Mouse (Mus musculus) CD4-positive, CD25-positive, alpha-beta regulatory T cell, adult 2 months (primary cell): ENCODE measurements around the gene B230219D22Rik.
A peak's percentile ranks its signal among the peaks of the same experiment; 100 is the strongest.
"Not testable (repeated sequence)": the region's sequence is repeated elsewhere in the genome, so short reads cannot be mapped to it uniquely, and the experiment has no call there.

ENCODE experiments used
- DNase-seq: peaks from one replicate; pipeline ENCODE4 v3.0.0-alpha.2; 2012; ENCODE audit warnings: low read depth, low spot score

Gene B230219D22Rik

GRCm38 (mm10) chr13:55692535-55693242 is at the start of gene B230219D22Rik:
B230219D22Rik (plus strand) TSS chr13:55693124.
- DNase-seq = peak; percentile 95

DNA sequence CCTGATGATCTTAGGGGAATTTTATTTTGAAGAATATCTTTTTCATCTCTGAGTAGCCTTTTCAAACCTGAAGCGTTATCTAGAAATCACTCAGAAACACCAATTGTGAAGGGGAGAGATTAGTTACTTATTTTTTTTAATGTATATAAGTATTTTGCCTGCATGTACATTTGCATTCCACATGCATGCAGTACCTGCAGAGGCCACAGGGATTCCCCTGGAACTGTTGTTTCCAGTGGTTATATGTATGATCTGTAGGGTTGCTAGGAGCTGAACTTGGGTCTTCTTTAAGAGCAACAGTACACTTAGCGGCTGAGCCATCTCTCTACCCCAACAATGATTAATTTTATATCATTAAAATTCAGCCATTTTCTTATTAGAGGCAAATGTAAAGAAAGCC is 48.4 kb upstream of the B230219D22Rik start:
- peak; percentile 71 for DNase-seq

- DNase-seq = peak; percentile 31
Measured at GRCm38 (mm10) chr13:55650098-55650497, 42.8 kb upstream of the B230219D22Rik start.

- DNase-seq = no peak
Measured at GRCm38 (mm10) chr13:55650980-55651379, 41.9 kb upstream of the B230219D22Rik start.

DNA sequence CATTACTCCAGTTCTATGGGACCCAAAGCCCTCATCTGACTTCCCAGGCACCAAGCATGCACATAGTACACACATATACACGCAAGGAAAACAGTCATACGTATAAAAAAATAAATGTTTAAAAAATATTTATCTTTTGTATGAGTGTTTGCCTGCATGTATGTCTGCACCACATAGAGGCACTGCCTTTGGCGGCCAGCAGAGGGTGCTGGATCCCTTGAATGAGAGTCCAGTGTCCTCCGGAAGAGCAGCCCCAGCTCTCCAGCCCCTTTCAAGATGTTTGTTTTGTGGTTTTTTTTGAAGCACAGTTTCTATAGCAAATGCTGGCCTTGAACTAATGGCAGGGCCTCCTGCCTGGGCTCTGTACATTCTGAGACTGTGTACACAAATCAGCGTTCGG is 24.4 kb upstream of the B230219D22Rik start:
- peak; percentile 63 for DNase-seq

DNA sequence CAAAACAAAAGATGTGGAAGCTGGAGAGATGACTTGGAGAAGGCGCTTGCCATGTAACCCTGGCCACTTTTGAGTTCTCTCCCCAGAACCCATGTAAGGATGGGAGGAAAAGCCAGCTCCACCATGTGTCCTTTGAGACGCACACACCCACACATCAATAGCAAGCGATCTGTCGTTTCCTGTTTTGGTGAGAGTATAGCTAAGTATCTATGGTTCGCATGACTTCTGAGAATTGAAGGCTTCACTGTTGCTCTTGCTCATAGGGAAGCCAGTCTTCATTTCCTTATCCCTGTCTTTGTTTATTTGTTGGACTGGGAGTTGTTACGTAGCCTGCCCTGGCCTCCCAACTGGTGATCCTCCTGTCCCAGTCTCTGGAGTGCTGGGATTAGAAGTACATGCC is 20.2 kb upstream of the B230219D22Rik start:
- DNase-seq = peak; percentile 64

DNA sequence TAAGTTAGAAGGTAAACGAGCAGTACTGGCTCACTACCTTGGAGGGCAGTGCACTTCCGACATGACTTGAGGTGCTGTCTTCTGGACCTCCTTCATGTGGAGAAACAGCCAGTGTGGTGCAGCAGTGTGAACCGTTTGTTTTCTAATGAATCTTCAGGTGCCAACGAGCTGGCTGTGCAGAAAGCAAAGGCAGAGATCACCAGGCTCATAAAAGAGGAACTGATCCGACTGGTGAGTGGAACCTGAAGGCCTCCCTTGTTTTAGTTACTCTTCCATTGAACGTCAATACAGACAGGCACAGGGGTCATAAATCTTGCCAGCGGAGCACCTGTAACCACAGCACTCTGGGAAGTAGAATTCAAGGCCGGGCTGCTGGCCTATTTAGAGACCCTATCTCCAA is 15.6 kb upstream of the B230219D22Rik start:
- no peak for DNase-seq

DNA sequence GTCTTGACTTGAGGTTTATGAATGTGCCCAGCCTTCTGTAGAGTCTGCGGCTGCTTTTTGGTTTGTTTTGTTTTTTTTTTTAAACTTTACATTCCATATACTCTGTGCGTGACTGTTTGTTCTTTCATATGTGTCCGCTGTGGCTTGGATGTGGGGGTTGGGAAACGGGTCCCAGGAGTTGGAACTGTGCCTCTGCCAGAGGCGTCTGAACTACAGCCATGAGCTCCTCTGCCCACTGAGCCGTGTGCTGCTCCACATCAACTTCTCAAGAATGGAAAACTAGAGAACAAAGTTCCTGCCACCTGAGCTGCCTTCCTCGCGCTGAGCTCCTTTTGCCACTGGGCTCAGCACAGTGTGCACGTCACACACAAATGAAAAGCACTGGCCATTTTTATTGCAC is 10.7 kb upstream of the B230219D22Rik start:
- no peak for DNase-seq

- no peak for DNase-seq
Measured at GRCm38 (mm10) chr13:55683581-55683980, 9.3 kb upstream of the B230219D22Rik start.

DNA sequence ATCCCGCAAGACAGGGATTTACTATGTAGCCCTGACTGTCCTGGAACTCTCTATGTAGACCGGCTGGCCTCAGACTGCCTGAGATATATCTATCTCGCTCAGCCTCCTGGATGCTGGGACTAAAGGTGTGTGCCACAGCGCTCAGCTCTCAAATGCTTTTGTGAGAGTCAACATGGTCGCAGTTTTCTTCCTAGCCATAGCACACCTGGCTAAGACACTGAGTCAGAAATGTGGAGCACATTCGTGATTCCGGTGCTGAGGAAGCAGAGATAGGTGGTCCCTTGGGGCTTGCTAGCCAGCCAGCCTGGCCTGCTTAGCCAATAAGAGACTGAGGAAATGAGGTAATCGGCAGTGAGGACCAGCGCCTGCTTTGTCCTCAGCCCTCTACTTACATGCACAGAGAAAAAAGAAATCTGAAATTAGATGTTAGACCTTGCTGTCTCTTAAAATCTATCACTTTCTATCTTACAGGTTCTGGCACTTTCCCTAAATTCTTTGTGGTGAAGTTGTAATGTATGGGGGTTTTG is 6.8 kb upstream of the B230219D22Rik start:
- no peak for DNase-seq

- DNase-seq = no peak
Measured at GRCm38 (mm10) chr13:55687927-55688602, 4.9 kb upstream of the B230219D22Rik start.

DNA sequence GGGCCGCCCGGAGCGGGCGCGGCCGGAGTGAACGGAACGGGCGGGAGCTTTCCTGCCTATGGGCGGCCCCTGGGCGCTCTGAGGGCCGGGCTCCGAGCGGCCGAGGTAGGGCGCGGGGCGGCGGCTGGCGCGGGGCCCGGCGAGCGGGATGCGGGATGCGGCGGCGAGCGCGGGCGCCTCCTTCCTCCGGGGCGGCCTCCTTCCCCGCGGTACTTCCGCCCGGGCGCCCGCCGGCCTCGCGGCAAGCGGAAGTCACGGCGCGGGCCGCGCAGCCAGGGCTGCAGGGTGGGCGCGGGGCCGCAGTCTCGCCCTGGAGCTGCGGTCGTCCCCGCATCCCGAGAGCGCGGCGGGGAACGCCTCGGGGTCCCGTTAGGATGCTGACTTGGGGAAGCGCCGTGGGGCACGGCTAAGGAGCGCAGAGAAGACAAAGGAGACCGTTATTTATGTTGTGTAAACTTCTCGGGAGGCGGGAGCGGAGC is 358 bp downstream of the B230219D22Rik start:
- peak; percentile 72 for DNase-seq

- DNase-seq = no peak
Measured at GRCm38 (mm10) chr13:55694110-55694509, 1.2 kb downstream of the B230219D22Rik start.

DNA sequence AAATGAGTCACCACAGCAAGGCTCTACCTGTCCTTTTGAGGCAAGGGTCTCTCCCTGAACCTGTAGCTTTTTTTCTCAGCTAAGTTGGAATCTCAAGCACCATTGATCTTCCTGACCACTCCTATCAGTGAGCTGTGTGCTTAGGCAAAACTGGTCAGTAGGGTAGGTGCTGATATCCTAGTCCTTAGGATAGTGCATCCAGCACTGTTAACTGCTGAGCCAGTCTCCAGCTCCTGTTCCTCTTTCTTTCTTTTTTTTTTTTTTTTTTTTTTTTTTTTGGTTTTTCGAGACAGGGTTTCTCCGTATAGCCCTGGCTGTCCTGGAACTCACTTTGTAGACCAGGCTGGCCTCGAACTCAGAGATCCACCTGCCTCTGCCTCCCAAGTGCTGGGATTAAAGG is 3.1 kb downstream of the B230219D22Rik start:
- DNase-seq = not testable (repeated sequence)

DNA sequence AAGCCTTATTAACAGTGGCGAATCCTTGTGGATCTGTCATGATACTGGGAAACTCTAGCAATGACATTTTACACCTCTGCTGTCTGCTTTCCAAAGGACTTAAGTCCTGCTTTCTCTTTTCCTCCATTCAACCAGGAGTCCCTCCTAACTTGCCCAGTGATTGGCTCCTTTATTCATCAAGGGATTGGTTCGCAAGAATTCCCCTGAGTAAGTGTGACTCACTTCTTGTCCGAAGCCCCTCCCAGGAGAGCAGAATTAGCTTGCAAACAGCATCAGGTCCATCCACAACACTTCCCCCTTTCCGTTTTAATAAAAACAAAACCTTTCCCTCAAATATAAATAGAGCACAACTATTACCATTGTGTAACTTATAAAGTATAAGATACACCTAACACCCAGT is 11.4 kb downstream of the B230219D22Rik start:
- no peak for DNase-seq

GRCm38 (mm10) chr13:55712846-55713245 is 19.9 kb downstream of the B230219D22Rik start:
- DNase-seq = no peak

DNA sequence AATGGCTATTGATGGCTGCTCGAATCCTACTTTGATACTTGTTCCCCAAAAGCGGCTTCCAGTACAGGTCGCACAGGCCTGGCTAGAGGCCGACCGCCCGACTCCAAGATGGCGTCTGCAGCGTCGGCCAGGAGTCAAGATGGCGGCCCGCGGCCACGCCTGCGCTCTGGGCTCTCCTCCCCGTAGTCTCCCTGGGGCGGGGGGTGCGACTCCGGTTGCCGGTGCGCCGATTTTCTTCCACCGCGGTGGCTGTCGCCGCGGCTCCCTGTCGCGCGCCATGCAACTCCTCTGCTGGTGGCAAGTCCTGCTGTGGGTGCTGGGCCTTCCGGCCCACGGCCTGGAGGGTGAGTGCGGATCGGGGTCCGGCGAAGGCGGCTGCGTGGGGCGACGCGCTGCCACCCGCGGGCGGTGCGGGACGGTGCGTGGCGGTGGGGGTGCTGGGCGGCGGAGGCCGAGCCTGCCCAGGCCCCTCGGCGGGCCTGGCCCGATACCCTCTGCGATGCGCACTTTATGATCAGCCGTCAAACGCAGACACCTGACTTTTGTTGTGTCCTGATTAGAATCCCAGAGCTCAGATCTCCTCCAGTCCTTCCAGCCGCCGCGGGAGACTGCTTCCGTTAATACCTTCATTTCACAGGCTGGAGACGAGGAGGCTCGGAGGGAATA is 21.7 kb downstream of the B230219D22Rik start, which contains the start of gene Txndc15:
Txndc15 (plus strand) TSS at position 150 of the 666 bp plus-strand sequence.
- DNase-seq = peak; percentile 89

DNA sequence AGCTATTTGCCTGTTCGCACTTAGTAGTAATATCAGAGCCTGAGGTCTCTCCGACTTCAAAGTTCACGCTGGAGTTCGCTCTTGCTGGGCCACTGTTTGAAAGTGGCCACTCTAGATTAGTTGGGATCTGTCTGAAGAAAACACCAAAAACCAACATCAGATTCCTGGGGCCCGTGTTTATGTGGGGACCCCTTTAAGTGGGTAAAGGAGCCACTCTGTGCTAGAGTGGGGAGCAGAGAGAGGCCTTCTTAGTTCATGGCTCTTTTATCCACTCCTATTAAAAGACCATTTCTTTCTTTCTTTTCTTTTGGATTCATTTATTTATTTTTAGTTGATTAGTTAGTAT is 22.2 kb downstream of the B230219D22Rik start:
- no peak for DNase-seq

- DNase-seq = peak; percentile 40
Measured at GRCm38 (mm10) chr13:55715908-55716510, 23.1 kb downstream of the B230219D22Rik start.

GRCm38 (mm10) chr13:55721516-55721915 is 28.6 kb downstream of the B230219D22Rik start:
- no peak for DNase-seq

- DNase-seq = no peak
Measured at GRCm38 (mm10) chr13:55721995-55722394, 29.1 kb downstream of the B230219D22Rik start.
